Mouse (Mus musculus): ENCODE data around the gene Hsf4. TPM values are rescaled to one million over a fixed set of nuclear protein-coding genes. Genes with fewer than 3 reads are reported as not detected.

Hsf4 gene
- polyA plus RNA-seq, 1 experiment from 2014 or later, result 0.40 TPM

GRCm38 (mm10) chr8:105235206-105235605 lies 34.4 kb upstream of the Hsf4 start:
- H3K4me3 ChIP-seq (ENCODE audit: low read depth, low read length), result no peak overlapping the region
- no peak overlapping the region for H3K9ac ChIP-seq (ENCODE audit: low read depth, low read length)
- no peak overlapping the region for H3K27ac ChIP-seq (ENCODE audit: low read length)
- no peaks in the 10 kb centered on the region for H3K4me1 ChIP-seq (ENCODE audit: control insufficient read depth, insufficient read depth, low read length)
- H3K9me3 ChIP-seq (replicated peaks; ENCODE audit: control insufficient read depth, low read length, poor library complexity, severe bottlenecking), result no peaks in the 10 kb centered on the region
- peaks cover 19% of the 10 kb centered on the region for H3K36me3 ChIP-seq (ENCODE audit: control insufficient read depth, insufficient read depth, low read length)
- no peak overlapping the region for H3K4me2 ChIP-seq (ENCODE audit: low read length)
- no peaks in the 10 kb centered on the region for H3K27me3 ChIP-seq (ENCODE audit: control insufficient read depth, insufficient read depth, low read depth, low read length)
- 83% methylated on average over 1 of the region's 1 CpGs for WGBS
- ATAC-seq, result no peak

GRCm38 (mm10) chr8:105237442-105238142 lies 32.0 kb upstream of the Hsf4 start:
- ATAC-seq, result no peak
- 90% methylated on average over 14 of the region's 14 CpGs for WGBS
- Histone ChIP-seq H3K4me1 (ENCODE audit: control insufficient read depth, insufficient read depth, low read length) (no peaks in the 10 kb centered on the region), H3K9me3 (replicated peaks; ENCODE audit: control insufficient read depth, low read length, poor library complexity, severe bottlenecking) (no peaks in the 10 kb centered on the region), H3K27me3 (ENCODE audit: control insufficient read depth, insufficient read depth, low read depth, low read length) (no peaks in the 10 kb centered on the region), H3K27ac (ENCODE audit: low read length) (no peak overlapping the region), H3K4me2 (ENCODE audit: low read length) (no peak overlapping the region), H3K36me3 (ENCODE audit: control insufficient read depth, insufficient read depth, low read length) (peaks cover 29% of the 10 kb centered on the region), H3K9ac (ENCODE audit: low read depth, low read length) (no peak overlapping the region), H3K4me3 (ENCODE audit: low read depth, low read length) (no peak overlapping the region)

- Histone ChIP-seq H3K4me3 (ENCODE audit: low read depth, low read length) (no peak overlapping the region), H3K36me3 (ENCODE audit: control insufficient read depth, insufficient read depth, low read length) (peaks cover 27% of the 10 kb centered on the region), H3K4me2 (ENCODE audit: low read length) (no peak overlapping the region), H3K27me3 (ENCODE audit: control insufficient read depth, insufficient read depth, low read depth, low read length) (no peaks in the 10 kb centered on the region), H3K27ac (ENCODE audit: low read length) (no peak overlapping the region), H3K4me1 (ENCODE audit: control insufficient read depth, insufficient read depth, low read length) (no peaks in the 10 kb centered on the region), H3K9ac (ENCODE audit: low read depth, low read length) (no peak overlapping the region), H3K9me3 (replicated peaks; ENCODE audit: control insufficient read depth, low read length, poor library complexity, severe bottlenecking) (no peaks in the 10 kb centered on the region)
- ATAC-seq, result no peak
- WGBS, result 96% methylated on average over 7 of the region's 7 CpGs
Observed at GRCm38 (mm10) chr8:105241016-105241415, 28.6 kb upstream of the Hsf4 start.

- H3K27ac ChIP-seq (ENCODE audit: low read length), result no peak overlapping the region
- ATAC-seq, result no peak
- peaks cover 7% of the 10 kb centered on the region for H3K4me1 ChIP-seq (ENCODE audit: control insufficient read depth, insufficient read depth, low read length)
- WGBS, result 96% methylated on average over 6 of the region's 6 CpGs
- peaks cover 27% of the 10 kb centered on the region for H3K36me3 ChIP-seq (ENCODE audit: control insufficient read depth, insufficient read depth, low read length)
- H3K9me3 ChIP-seq (replicated peaks; ENCODE audit: control insufficient read depth, low read length, poor library complexity, severe bottlenecking), result no peaks in the 10 kb centered on the region
- H3K27me3 ChIP-seq (ENCODE audit: control insufficient read depth, insufficient read depth, low read depth, low read length), result peaks cover 10% of the 10 kb centered on the region
- H3K9ac ChIP-seq (ENCODE audit: low read depth, low read length), result no peak overlapping the region
- H3K4me3 ChIP-seq (ENCODE audit: low read depth, low read length), result no peak overlapping the region
- no peak overlapping the region for H3K4me2 ChIP-seq (ENCODE audit: low read length)
Observed at GRCm38 (mm10) chr8:105251954-105252353, 17.6 kb upstream of the Hsf4 start.

GRCm38 (mm10) chr8:105252680-105253537 lies 16.7 kb upstream of the Hsf4 start:
- ATAC-seq, result no peak
- no peak overlapping the region for H3K27ac ChIP-seq (ENCODE audit: low read length)
- no peak overlapping the region for H3K9ac ChIP-seq (ENCODE audit: low read depth, low read length)
- H3K36me3 ChIP-seq (ENCODE audit: control insufficient read depth, insufficient read depth, low read length), result peaks cover 27% of the 10 kb centered on the region
- no peak overlapping the region for H3K4me2 ChIP-seq (ENCODE audit: low read length)
- 89% methylated on average over 10 of the region's 10 CpGs for WGBS
- no peaks in the 10 kb centered on the region for H3K9me3 ChIP-seq (replicated peaks; ENCODE audit: control insufficient read depth, low read length, poor library complexity, severe bottlenecking)
- no peak overlapping the region for H3K4me3 ChIP-seq (ENCODE audit: low read depth, low read length)
- H3K27me3 ChIP-seq (ENCODE audit: control insufficient read depth, insufficient read depth, low read depth, low read length), result peaks cover 17% of the 10 kb centered on the region
- H3K4me1 ChIP-seq (ENCODE audit: control insufficient read depth, insufficient read depth, low read length), result peaks cover 7% of the 10 kb centered on the region

- H3K4me3 ChIP-seq (ENCODE audit: low read depth, low read length), result peak overlapping the region; percentile 60
- H3K36me3 ChIP-seq (ENCODE audit: control insufficient read depth, insufficient read depth, low read length), result peaks cover 24% of the 10 kb centered on the region
- peak overlapping the region; percentile 86 for H3K9ac ChIP-seq (ENCODE audit: low read depth, low read length)
- WGBS, result 27% methylated on average over 20 of the region's 20 CpGs
- H3K27ac ChIP-seq (ENCODE audit: low read length), result no peak overlapping the region; the same call in 1 of the 2 replicates
- peaks cover 7% of the 10 kb centered on the region for H3K4me1 ChIP-seq (ENCODE audit: control insufficient read depth, insufficient read depth, low read length)
- H3K9me3 ChIP-seq (replicated peaks; ENCODE audit: control insufficient read depth, low read length, poor library complexity, severe bottlenecking), result no peaks in the 10 kb centered on the region
- H3K27me3 ChIP-seq (ENCODE audit: control insufficient read depth, insufficient read depth, low read depth, low read length), result peaks cover 25% of the 10 kb centered on the region
- H3K4me2 ChIP-seq (ENCODE audit: low read length), result peak overlapping the region; percentile 93
- ATAC-seq, result peak; percentile 59
Observed at GRCm38 (mm10) chr8:105253766-105254151, 15.8 kb upstream of the Hsf4 start.

- Histone ChIP-seq H3K9ac (ENCODE audit: low read depth, low read length) (peak overlapping the region; percentile 86), H3K4me1 (ENCODE audit: control insufficient read depth, insufficient read depth, low read length) (peaks cover 12% of the 10 kb centered on the region), H3K36me3 (ENCODE audit: control insufficient read depth, insufficient read depth, low read length) (peaks cover 20% of the 10 kb centered on the region), H3K4me3 (ENCODE audit: low read depth, low read length) (peak overlapping the region; percentile 60), H3K27ac (ENCODE audit: low read length) (peak overlapping the region; percentile 56), H3K4me2 (ENCODE audit: low read length) (peak overlapping the region; percentile 93), H3K27me3 (ENCODE audit: control insufficient read depth, insufficient read depth, low read depth, low read length) (peaks cover 31% of the 10 kb centered on the region), H3K9me3 (replicated peaks; ENCODE audit: control insufficient read depth, low read length, poor library complexity, severe bottlenecking) (no peaks in the 10 kb centered on the region)
- peak; percentile 82 for ATAC-seq
- under 1% methylated on average over 73 of the region's 74 CpGs for WGBS
Observed at GRCm38 (mm10) chr8:105254152-105254965, 15.2 kb upstream of the Hsf4 start.

GRCm38 (mm10) chr8:105254966-105255350 lies 14.6 kb upstream of the Hsf4 start, which contains the start of gene B3gnt9:
TSS of gene B3gnt9 (minus strand) at chr8:105255153.
- peak; percentile 19; the same call in 1 of the 2 replicates for ATAC-seq
- peak within 1 kb of the TSS; percentile 56 for H3K27ac ChIP-seq (ENCODE audit: low read length)

More at GRCm38 (mm10) chr8:105254966-105255350, 14.6 kb upstream of the Hsf4 start, which contains the start of gene B3gnt9:
- Histone ChIP-seq H3K4me2 (ENCODE audit: low read length) (peak within 1 kb of the TSS; percentile 93), H3K4me3 (ENCODE audit: low read depth, low read length) (peak within 1 kb of the TSS; percentile 60), H3K4me1 (ENCODE audit: control insufficient read depth, insufficient read depth, low read length) (peaks cover 15% of the 10 kb centered on the region), H3K36me3 (ENCODE audit: control insufficient read depth, insufficient read depth, low read length) (peaks cover 17% of the 10 kb centered on the region), H3K9me3 (replicated peaks; ENCODE audit: control insufficient read depth, low read length, poor library complexity, severe bottlenecking) (no peaks in the 10 kb centered on the region), H3K9ac (ENCODE audit: low read depth, low read length) (peak within 1 kb of the TSS; percentile 86), H3K27me3 (ENCODE audit: control insufficient read depth, insufficient read depth, low read depth, low read length) (peaks cover 35% of the 10 kb centered on the region)
- WGBS, result 3% methylated on average over 14 of the region's 14 CpGs

Data from midbrain, embryonic 16.5 days (tissue).